15 mouse cellular contexts compared by ENCODE assay signal in the genomic region with DNA sequence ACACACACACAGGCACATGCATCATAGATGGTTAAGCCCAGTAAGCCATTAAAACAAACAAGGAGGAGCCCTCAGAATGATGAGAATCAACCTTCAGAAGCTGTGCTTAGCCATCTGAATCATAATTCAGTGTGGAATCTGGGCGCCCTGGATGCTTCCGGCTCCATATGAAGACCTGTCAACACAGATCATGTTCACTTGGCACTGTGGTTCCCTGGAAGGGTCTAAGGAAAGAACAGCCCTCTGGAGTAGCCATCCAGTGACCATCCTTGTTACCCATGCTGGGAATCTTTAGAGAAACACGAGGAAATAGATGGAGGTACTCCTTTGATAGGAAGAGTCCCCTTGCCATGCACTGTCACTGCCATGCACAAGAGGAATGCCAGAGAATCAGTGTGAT.
"Had no signal": no experiment of that assay in that cellular context is flagged by ENCODE, and none has a peak within 500 bp of the region (broad histone marks: within the 10 kb centered on the region; RNA-seq: fewer than 3 reads in every experiment).

No protein-coding gene starts in this region.

- H3K27ac ChIP-seq: liver, embryonic 13.5 days; lung, embryonic 15.5 days; midbrain, embryonic 10.5 days; neural tube, embryonic 12.5 days; neural tube, embryonic 15.5 days had no signal

- DNase-seq: kidney, adult 18-20 months; kidney, adult 9 months; kidney, postnatal 14 days; kidney, postnatal 4 days; liver, embryonic 13.5 days; lung, postnatal 10 days; lung, postnatal 36 days; midbrain, embryonic 14.5 days; thymus, adult 18-20 months; thymus, postnatal 36 days had no signal

- H3K9ac ChIP-seq: liver, embryonic 13.5 days; lung, embryonic 15.5 days; neural tube, embryonic 12.5 days; neural tube, embryonic 15.5 days had no signal

- H3K9me3 ChIP-seq: liver, embryonic 13.5 days; lung, embryonic 15.5 days; neural tube, embryonic 12.5 days; neural tube, embryonic 15.5 days had no signal

- H3K36me3 ChIP-seq: liver, embryonic 13.5 days; lung, embryonic 15.5 days; neural tube, embryonic 12.5 days; neural tube, embryonic 15.5 days had no signal

- H3K4me1 ChIP-seq: liver, embryonic 13.5 days; megakaryocyte, embryonic 14.5 days had no signal

- H3K4me3 ChIP-seq: liver, embryonic 13.5 days; lung, embryonic 15.5 days; megakaryocyte, embryonic 14.5 days; midbrain, embryonic 10.5 days; neural tube, embryonic 12.5 days; neural tube, embryonic 15.5 days had no signal

- H3K27me3 ChIP-seq: liver, embryonic 13.5 days; lung, embryonic 15.5 days; megakaryocyte, embryonic 14.5 days; neural tube, embryonic 12.5 days; neural tube, embryonic 15.5 days had no signal

- H3K4me2 ChIP-seq: liver, embryonic 13.5 days; lung, embryonic 15.5 days; neural tube, embryonic 12.5 days; neural tube, embryonic 15.5 days had no signal
